Mouse (Mus musculus) bone marrow, adult 2 months (tissue): Measurements from ENCODE around the gene Dgkb.

Experiments used
- CTCF ChIP-seq: fragments of 200-500 bp; IDR thresholded peaks from 2 replicates; pipeline ENCODE4 v1.5.1; 2011; ENCODE audit warnings: low read length, control low read depth; ENCODE audit not compliant: control insufficient read depth, insufficient read depth
- POLR2A ChIP-seq: fragments of 200-500 bp; IDR thresholded peaks from 2 replicates; pipeline ENCODE4 v1.6.1; 2011; ENCODE audit warnings: low read depth, mild to moderate bottlenecking, control low read depth, low read length, borderline replicate concordance; ENCODE audit not compliant: control insufficient read depth

DNA sequence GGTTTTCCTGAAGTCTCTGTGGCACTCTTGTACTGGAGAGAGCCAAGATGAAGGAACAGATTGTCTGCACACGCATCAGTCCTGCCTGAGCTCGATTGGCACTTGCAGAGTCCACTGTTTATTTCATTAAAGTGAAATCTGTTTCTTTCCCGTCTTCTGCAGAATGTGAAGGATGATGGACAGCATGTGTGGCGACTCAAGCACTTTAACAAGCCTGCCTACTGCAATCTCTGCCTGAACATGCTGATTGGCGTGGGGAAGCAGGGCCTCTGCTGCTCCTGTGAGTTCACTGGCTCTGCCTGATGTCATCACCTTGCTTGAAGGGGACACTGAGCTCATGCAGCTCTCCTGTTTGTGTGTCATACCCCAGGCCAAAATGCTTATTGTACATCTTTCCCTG lies 318.9 kb downstream of the Dgkb start:
- no peak for TF ChIP-seq POLR2A
- TF ChIP-seq CTCF, result no peak
